Mouse (Mus musculus): ENCODE data around the gene Ppan.

The Ppan gene

GRCm38 (mm10) chr9:20887704-20888385 is at the start of gene Ppan:
TSS of gene Ppan (plus strand) at chr9:20888175.
- peak; percentile 97 for DNase-seq

- DNase-seq: no peak
Measured at GRCm38 (mm10) chr9:20838931-20839330, 49.0 kb upstream of the Ppan start.

- DNase-seq: no peak
Measured at GRCm38 (mm10) chr9:20842211-20842610, 45.8 kb upstream of the Ppan start.

GRCm38 (mm10) chr9:20842670-20843069 is 45.3 kb upstream of the Ppan start:
- peak; percentile 20 for DNase-seq

GRCm38 (mm10) chr9:20850179-20850578 is 37.8 kb upstream of the Ppan start:
- DNase-seq: no peak

- peak; percentile 61 for DNase-seq
Measured at GRCm38 (mm10) chr9:20857131-20857530, 30.8 kb upstream of the Ppan start.

GRCm38 (mm10) chr9:20859926-20860325 is 28.0 kb upstream of the Ppan start:
- no peak for DNase-seq

GRCm38 (mm10) chr9:20861821-20862220 is 26.2 kb upstream of the Ppan start:
- DNase-seq: no peak

GRCm38 (mm10) chr9:20862225-20862624 is 25.8 kb upstream of the Ppan start:
- DNase-seq: no peak

GRCm38 (mm10) chr9:20866879-20867278 is 21.1 kb upstream of the Ppan start:
- no peak for DNase-seq

GRCm38 (mm10) chr9:20868448-20869001 is 19.4 kb upstream of the Ppan start, which contains the start of gene A230050P20Rik:
TSS of gene A230050P20Rik (plus strand) at chr9:20868642.
- peak; percentile 45 for DNase-seq

GRCm38 (mm10) chr9:20869246-20869645 is 18.7 kb upstream of the Ppan start:
- no peak for DNase-seq

- no peak for DNase-seq
Measured at GRCm38 (mm10) chr9:20870211-20871173, 17.5 kb upstream of the Ppan start.

GRCm38 (mm10) chr9:20872991-20873390 is 15.0 kb upstream of the Ppan start:
- DNase-seq: no peak

GRCm38 (mm10) chr9:20873521-20873920 is 14.5 kb upstream of the Ppan start:
- DNase-seq: no peak

- DNase-seq: no peak
Measured at GRCm38 (mm10) chr9:20875021-20875790, 12.8 kb upstream of the Ppan start.

GRCm38 (mm10) chr9:20876318-20877117 is 11.5 kb upstream of the Ppan start:
- no peak for DNase-seq

- DNase-seq: peak; percentile 49
Measured at GRCm38 (mm10) chr9:20877118-20878040, 10.6 kb upstream of the Ppan start.

GRCm38 (mm10) chr9:20878041-20878709 is 9.8 kb upstream of the Ppan start:
- DNase-seq: peak; percentile 100

- DNase-seq: no peak
Measured at GRCm38 (mm10) chr9:20878710-20879065, 9.3 kb upstream of the Ppan start.
